Mouse (Mus musculus): ENCODE data around the gene Emg1.
A peak's percentile ranks its signal among the peaks of the same experiment; 100 is the strongest.

Emg1 gene

GRCm38 (mm10) chr6:124711824-124712782 lies at the start of gene Emg1, which contains the start of gene Phb2:
Gene Emg1, minus strand, starts transcription at chr6:124712178.
Gene Phb2, plus strand, starts transcription at chr6:124712336.
- DNase-seq (ENCODE audit: low spot score) = peak; percentile 97

DNA sequence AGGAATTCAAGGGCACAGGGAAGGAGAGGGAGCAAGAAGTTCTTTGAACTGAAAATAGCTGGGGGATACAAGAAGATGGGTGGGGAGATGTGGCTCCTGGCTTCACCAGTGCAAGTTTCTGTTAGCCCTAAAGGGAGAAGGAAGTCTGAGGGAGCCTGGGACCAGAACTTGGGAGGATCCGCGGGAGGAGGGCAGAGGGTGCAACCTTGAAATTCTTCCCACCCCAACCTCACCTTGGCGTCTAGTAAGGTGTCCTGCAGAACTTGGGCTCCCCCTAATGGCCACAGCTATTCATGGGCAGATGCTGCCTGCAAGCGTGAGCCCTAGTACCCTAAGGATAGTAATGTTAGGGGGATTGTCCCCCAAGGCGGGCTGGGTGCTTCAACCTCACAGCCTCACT lies 47.3 kb upstream of the Emg1 start:
- DNase-seq (ENCODE audit: low spot score) = peak; percentile 76

DNA sequence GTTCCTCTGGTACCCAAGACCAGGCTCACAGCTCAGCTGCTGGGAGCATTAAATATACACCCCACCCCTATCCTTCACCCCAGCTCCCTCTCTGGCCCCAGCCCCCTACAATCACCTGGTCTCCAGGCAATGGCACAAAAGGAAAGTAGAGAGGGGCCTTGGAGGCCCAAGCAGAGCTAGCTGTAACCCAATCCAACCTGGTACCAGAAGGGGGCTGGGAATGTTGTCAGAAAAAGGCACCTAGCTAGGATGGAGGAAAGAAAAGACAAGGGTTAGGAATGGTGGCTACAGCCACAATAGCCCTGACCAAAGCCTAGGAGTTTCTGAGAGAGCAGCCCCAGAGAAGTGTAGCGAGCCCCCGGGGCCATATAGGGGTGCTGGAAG lies 46.9 kb upstream of the Emg1 start:
- DNase-seq (ENCODE audit: low spot score) = no peak

DNA sequence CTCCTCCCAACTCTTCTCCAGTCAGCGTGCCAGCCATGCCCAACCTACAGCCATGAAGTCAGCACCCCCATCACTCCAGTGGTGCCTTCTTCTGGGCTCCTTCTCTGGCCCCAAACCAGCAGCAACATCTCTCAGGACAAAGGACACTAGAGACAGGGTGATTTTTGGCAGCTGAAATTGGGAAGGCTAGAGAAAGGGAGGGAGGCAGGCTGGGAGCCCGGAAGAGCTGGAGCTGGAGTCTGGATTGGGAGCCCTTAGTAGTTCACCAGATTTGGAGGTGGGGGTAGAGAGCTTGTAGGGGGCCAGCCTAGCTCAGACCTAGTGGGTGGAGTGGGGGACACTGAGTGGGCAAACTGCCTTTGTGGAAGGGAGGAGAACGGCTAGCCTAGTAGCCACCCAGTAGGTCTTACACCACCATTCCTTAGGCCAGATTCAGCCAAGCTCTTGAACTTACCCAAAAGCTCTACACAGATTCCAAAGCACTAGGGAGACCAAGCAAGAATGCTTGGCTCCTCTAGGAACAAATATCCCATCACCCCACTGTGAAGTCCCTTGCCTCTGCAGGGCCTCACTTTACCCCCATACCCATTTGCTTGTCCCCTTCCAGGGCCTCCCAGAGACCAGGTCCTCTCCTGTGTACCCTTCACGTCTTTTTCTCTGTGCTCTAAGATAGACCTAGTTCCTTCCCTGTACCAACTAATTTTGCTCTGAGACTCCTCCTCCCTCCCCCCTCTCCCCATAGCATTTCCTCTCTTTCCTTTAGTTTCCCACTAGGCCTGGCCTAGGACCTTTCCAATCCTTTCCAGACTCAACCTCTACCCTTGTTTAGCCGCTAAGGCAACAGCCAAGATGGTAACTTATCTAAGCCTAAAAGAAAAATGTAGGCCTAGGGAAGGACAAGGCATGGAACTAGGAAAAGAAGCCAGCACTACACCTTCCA lies 46.2 kb upstream of the Emg1 start:
- DNase-seq (ENCODE audit: low spot score) = no peak

DNA sequence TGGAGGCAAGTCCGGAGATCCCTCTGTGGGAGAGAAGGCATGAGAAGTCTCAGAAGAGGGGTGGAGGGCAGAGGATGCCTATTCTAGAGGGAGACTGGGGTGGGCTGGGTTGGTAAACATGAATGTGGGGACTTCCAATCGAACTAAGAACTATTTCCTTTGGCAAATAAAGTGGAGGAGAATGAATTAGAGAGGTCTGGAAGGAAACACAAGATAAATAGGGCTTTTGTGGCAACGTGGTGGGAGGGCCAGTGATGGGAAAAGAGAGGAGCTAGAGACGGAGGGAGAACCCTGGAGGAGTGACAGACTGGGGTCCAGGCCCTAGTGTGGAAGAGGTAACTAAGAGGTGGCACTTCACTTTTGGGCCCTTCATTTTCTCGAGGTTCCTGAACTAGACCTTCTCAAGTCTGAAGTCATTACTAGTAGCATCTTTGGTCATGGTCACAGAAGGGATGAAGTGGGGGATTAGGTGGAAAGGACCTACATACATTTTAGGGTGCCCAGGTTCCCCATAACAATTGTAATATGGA lies 45.4 kb upstream of the Emg1 start:
- no peak for DNase-seq (ENCODE audit: low spot score)

GRCm38 (mm10) chr6:124756652-124757350 lies 44.8 kb upstream of the Emg1 start:
- DNase-seq (ENCODE audit: low spot score) = peak; percentile 86

DNA sequence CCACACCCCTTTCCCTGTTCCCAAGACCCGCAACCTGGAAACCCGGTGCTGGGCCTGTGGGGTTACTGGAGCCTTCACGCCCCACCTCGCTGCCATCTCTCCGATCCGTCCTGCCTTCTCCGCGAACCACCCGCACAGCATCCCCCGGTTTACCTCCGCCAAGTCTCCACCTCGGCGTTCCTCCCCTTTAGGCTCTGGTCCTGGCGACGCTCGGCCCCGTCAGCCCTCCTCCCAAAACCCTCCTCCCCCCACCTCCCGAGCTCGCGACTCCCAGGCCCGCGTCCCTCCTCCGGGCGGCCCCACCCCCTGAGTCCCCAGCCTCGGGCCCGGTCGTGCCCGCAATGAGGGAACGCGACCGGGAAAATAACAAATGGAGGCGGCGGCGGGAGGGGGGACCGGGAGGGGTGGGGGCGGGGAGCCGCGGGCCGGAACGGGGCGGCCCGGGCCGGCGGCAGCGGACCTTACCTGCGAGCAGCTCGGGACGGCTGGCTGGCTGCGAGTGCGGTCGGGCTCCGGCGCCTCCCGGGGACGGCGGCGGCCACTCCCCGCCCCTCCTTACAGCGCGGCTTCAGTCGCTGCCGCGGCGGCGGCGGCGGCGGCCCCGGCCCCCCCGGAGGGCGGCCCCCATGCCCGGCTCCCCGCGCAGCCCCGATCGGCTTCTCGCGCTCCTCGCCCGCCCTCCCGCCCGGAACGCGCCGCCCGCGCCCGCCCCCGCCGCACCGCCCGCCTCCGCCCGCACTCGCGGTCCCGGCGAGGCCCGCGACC lies 44.0 kb upstream of the Emg1 start, which contains the start of the genes Gm45234 and Atn1:
Gm45234 (minus strand) TSS at position 191 of the 765 bp plus-strand sequence.
Atn1 (minus strand) TSS at position 694 of the 765 bp plus-strand sequence.
- DNase-seq (ENCODE audit: low spot score) = peak; percentile 72

DNA sequence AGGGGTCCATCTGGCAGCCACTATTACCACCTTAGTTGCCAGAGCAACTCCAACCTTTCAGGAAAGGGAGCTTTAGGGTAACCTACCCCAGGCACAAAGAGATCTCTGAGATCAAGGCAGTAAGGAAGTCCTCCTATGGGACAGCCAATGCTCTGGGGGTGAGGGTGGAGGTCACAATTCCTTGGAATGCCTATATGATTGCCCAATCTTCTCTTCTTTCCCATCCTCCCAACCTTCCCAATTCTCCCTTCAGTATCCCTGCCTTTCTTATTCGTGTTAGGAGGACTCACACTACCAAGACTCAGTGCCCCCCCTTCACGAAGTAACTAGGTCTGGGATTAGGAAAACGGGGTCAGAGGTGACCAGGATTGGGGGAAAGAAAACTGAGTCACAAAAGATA lies 43.3 kb upstream of the Emg1 start:
- no peak for DNase-seq (ENCODE audit: low spot score)

DNA sequence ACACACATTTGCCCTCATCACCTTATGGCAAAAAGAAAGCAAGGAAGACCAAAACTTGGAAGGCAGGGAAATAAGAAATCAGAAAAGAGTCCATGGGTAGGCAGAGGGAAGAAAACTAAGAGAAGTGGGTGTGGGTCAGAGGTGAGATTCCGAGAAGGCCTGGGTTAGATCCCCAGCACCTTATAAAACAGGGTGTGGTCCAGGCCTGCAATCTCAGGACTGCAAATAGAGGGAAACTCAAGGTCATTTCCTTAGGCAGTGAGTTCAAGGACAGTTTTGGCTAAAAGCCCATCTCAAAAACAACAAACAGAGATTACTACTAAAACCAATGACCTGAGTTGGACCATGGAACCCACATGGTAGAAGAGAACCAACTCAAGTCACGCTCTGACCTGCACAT lies 41.9 kb upstream of the Emg1 start:
- no peak for DNase-seq (ENCODE audit: low spot score)

- no peak for DNase-seq (ENCODE audit: low spot score)
Observed at GRCm38 (mm10) chr6:124750405-124750804, 38.4 kb upstream of the Emg1 start.

GRCm38 (mm10) chr6:124746654-124747632 lies 35.0 kb upstream of the Emg1 start:
- DNase-seq (ENCODE audit: low spot score) = no peak

- peak; percentile 42 for DNase-seq (ENCODE audit: low spot score)
Observed at GRCm38 (mm10) chr6:124746296-124746605, 34.3 kb upstream of the Emg1 start.

DNA sequence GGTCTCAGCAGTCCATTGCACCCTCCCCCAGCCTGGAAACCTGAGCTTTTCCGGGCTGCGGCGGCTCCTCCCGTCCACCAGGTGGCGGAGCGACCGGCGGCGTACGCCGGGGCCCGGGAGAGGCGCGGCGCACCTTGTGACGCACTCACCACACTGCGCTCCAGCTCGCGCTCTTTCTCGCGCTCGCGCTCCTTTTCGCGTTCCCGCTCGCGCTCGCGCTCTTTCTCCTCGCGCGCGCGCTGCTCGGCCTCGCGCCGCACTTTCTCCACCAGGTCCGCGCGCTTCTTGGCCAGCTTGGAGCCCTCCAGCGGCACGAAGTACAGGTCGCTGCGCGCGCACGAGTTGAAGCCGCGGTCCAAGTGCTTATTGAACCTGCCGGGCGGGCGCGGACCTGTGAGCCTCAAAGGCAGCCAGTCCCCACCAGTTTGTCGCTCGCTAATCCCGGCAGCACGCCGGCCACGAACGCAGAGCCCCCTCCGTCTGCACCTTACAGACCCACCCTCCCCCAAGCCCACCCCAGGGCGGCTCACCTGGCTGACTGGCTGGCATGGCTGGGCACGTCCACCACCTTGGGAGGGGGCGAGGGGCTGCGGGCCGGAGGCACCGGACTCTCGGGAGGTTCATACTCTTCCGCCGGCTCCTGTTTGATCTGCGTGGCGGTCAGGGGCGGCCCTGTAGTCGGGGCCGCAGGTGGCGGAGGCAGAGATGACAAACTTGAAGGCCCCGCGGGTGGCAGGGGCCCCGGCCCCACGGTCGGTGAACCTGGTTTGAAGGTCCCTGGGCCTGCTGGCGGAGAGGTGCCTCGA lies 33.7 kb upstream of the Emg1 start:
- peak; percentile 88 for DNase-seq (ENCODE audit: low spot score)

DNA sequence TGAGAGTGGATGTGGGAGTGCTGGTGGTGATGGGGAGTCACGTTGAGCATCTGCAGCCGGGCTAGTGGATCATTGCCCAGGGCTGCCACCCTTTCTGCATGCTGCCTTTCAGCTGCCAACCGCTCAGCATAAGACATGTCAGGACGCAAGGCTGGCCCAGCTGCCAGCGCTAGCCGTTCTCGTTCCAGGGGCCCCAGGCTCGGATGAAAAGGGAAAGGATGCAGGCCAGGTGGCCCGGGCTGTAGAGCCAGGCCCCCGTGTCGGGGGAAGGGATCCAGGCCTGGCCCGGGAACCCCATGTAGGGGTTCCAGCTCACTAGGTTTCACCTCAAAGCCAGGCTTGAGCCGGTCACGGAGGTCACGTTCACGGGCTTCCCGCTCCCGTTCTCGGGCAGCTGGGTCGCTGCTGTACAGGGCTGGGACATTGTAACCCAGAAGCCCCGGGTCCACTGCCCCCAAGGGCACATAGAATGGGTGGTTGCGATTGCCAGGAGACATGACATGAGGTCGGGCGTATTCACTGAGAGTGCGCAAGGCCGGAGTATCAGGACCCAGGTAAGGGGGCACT lies 32.9 kb upstream of the Emg1 start:
- no peak for DNase-seq (ENCODE audit: low spot score)

DNA sequence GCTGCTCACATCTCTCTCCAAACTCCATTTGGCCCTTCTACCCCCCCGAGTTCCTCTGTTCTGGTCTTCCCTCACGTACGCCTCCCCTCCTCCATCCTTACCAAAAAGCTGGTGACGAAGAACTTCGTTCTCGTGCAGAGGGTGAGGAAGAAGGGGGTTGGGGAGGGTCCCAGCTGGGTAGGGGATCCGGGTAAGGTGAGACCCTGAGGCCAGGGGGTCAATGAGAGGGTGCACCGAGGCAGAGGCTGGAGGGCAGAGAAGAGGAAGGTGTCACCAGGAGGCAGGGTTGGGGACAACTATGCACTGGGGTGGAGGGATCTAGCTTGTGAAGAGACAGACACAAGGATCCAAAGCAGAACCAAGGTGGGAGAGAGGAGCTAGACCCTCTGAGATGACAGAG lies 31.7 kb upstream of the Emg1 start:
- no peak for DNase-seq (ENCODE audit: low spot score)

DNA sequence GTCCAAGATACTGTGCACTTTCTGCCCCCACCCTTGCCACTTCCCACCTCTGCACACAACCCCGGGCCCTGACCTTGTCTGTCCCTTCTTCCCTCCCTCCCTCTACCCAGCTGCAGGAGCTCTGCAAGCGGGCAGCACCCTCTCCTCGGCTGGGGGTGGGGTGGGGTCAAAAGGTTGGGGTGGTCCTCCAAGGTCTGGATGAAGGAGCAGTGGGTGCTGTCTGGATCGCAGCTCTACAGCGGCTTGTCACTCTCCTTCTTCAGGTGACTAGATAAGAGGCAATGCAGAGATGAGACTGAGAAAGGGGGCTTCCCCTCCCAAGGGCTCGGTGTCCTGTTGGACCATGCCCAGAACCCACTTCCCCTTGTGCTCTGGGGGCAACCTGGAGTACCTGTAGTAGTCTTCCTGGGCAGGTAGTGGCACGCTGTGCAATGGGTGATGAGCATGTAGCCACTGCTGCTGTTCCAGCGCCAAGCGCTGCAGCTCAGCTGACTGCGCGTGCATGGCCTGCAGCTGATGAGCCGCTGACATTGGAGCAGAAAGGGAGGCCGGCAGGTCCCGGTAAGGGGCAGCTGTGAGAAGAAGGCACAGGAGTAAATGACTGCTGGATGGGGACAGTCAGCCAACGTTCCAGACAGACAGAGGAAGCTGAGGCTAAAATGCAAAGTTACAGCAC lies 31.0 kb upstream of the Emg1 start:
- no peak for DNase-seq (ENCODE audit: low spot score)

DNA sequence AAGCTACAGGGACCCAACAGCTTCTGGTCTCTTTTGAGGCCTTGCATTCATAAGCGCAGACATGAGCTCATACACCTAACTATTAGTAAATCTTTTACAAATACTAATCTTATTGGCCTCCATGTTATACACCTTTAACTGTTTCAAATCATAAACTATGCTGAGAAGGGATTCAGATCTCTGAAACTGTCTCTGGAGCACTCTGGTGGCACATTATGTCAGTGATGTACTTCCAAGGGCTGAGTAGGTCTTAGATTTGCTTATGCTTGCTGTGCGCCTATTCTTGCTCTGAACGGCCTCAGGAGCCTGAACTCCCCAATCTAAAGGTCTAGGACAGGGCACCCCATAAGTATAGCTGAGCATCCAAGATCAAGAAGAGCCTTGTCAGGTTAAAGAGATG lies 29.9 kb upstream of the Emg1 start:
- DNase-seq (ENCODE audit: low spot score) = no peak

Measured in ovary, adult 18-20 months (tissue).